Mouse (Mus musculus): Measurements from ENCODE around the gene Shkbp1.

DNA sequence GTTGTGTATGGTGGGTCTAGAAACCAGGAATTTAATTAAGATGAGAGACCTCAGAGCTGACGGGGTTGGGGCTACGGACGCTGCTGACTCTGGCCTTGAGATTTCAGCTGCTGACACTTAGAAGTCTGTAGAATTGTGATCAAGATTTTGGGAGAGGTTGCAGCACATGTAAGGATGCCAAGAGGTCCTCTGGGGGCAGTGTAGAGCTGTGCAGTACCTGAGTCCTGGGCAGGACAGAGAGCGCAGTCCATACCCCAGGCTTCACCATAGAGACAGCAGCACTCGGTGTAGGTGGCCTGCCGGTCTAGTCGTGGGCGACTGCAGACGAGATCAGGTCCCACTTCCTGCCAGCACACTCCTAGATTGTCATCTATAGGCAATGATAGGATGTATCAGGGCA, 48.3 kb downstream of the Shkbp1 start:
- peak; percentile 58 for TF ChIP-seq CTCF (IDR thresholded peaks at IDR 0.05)
- no peak for TF ChIP-seq EP300 (IDR thresholded peaks at IDR 0.05)
